Mouse (Mus musculus) midbrain, embryonic 11.5 days (tissue): Measurements from ENCODE around the gene Zmym6. TPM values are rescaled to one million over a fixed set of nuclear protein-coding genes. Genes with fewer than 3 reads are reported as not detected.
"Not testable (repeated sequence)": the region's sequence is repeated elsewhere in the genome, so short reads cannot be mapped to it uniquely, and the experiment has no call there.

ENCODE experiments used
- ATAC-seq: fragments of 200-750 bp; cut with Nextera tagmentation; 2 replicates; pipeline ENCODE4 v1.8.0; 2017; ENCODE audit warnings: moderate TSS enrichment, moderate library complexity; ENCODE audit not compliant: low FRiP score
- DNase-seq: peaks from one replicate; pipeline ENCODE4 v3.0.0; 2015; ENCODE audit warnings: low spot score; ENCODE audit errors: missing footprints
- H3K27ac ChIP-seq: fragments of 300-500 bp; sonication (generic); 2 replicates; pipeline ENCODE4 v1.5.1; 2014; ENCODE audit warnings: low read depth, low read length
- H3K27me3 ChIP-seq: fragments of 300-500 bp; sonication (generic); 2 replicates; pipeline ENCODE4 v1.6.1; 2014; ENCODE audit warnings: mild to moderate bottlenecking, low read length, moderate library complexity, mixed read lengths; ENCODE audit not compliant: control insufficient read depth, insufficient read depth
- H3K36me3 ChIP-seq: fragments of 300-500 bp; sonication (generic); 2 replicates; pipeline ENCODE4 v1.6.1; 2014; ENCODE audit warnings: mild to moderate bottlenecking, low read length, moderate library complexity, mixed read lengths; ENCODE audit not compliant: control insufficient read depth, insufficient read depth
- H3K4me1 ChIP-seq: fragments of 300-500 bp; sonication (generic); 2 replicates; pipeline ENCODE4 v1.6.1; 2014; ENCODE audit warnings: low read length; ENCODE audit not compliant: control insufficient read depth, insufficient read depth
- H3K4me2 ChIP-seq: fragments of 300-500 bp; sonication (generic); 2 replicates; pipeline ENCODE4 v1.6.1; 2014; ENCODE audit warnings: mild to moderate bottlenecking, moderate library complexity
- H3K4me3 ChIP-seq: fragments of 300-500 bp; sonication (generic); 2 replicates; pipeline ENCODE4 v1.5.1; 2014; ENCODE audit warnings: low read depth, low read length
- H3K9ac ChIP-seq: fragments of 300-500 bp; sonication (generic); 2 replicates; pipeline ENCODE4 v1.6.1; 2014; ENCODE audit warnings: low read length
- H3K9me3 ChIP-seq: fragments of 300-500 bp; sonication (generic); 2 replicates; pipeline ENCODE4 v1.6.1; 2016; ENCODE audit warnings: low read length; ENCODE audit not compliant: control insufficient read depth
- WGBS: fragments of 180-500 bp; shearing (Covaris S2); extraction: QIAGEN DNeasy Blood & Tissue Kit; methylation state at CpG from one replicate; pipeline ENCODE4 v1.1.7; 2014; 5-methylcytosine and 5-hydroxymethylcytosine counted together
- polyA plus RNA-seq: library from polyadenylated mRNA; unstranded; fragments of >200 nt; fragmentation: Nextera tagmentation; extraction: Ambion mirVana; gene quantifications from 2 replicates; pipeline ENCODE4 v1.2.1, GENCODE M21; 2014

The Zmym6 gene
- polyA plus RNA-seq, 1 experiment from 2014 or later = 26.7 TPM

GRCm38 (mm10) chr4:127099552-127099951 is 22.4 kb downstream of the Zmym6 start:
- not testable (repeated sequence) for DNase-seq, H3K9me3 ChIP-seq, H3K36me3 ChIP-seq, ATAC-seq, H3K27me3 ChIP-seq, H3K4me1 ChIP-seq, H3K9ac ChIP-seq, H3K4me2 ChIP-seq, H3K27ac ChIP-seq, H3K4me3 ChIP-seq
- 94% methylated on average over 1 of the region's 2 CpGs for WGBS

- H3K36me3 ChIP-seq = no peaks in the 10 kb centered on the region
- no peak overlapping the region for H3K4me2 ChIP-seq
- no peaks in the 10 kb centered on the region for H3K4me1 ChIP-seq
- ATAC-seq (no peak), DNase-seq (no peak)
- H3K4me3 ChIP-seq = no peak overlapping the region
- H3K9me3 ChIP-seq = no peaks in the 10 kb centered on the region
- WGBS = 93% methylated on average over 4 of the region's 4 CpGs
- H3K27ac ChIP-seq = no peak overlapping the region
- H3K9ac ChIP-seq = no peak overlapping the region
- H3K27me3 ChIP-seq = no peaks in the 10 kb centered on the region
Observed at GRCm38 (mm10) chr4:127107566-127107965, 30.4 kb downstream of the Zmym6 start.

GRCm38 (mm10) chr4:127110570-127110969 is 33.4 kb downstream of the Zmym6 start:
- 78% methylated on average over 4 of the region's 4 CpGs for WGBS
- ATAC-seq (no peak), DNase-seq (no peak)
- no peaks in the 10 kb centered on the region for H3K4me1 ChIP-seq
- H3K4me2 ChIP-seq = no peak overlapping the region
- H3K9ac ChIP-seq = no peak overlapping the region
- H3K36me3 ChIP-seq = no peaks in the 10 kb centered on the region
- no peaks in the 10 kb centered on the region for H3K9me3 ChIP-seq
- H3K27me3 ChIP-seq = no peaks in the 10 kb centered on the region
- no peak overlapping the region for H3K27ac ChIP-seq
- no peak overlapping the region for H3K4me3 ChIP-seq

- WGBS = 96% methylated on average over 5 of the region's 5 CpGs
- Histone ChIP-seq H3K4me3 (no peak within 1 kb of the TSS), H3K9me3 (no peaks in the 10 kb centered on the region), H3K27me3 (no peaks in the 10 kb centered on the region), H3K4me1 (no peaks in the 10 kb centered on the region; the same call in 1 of the 2 replicates), H3K9ac (no peak within 1 kb of the TSS), H3K4me2 (no peak within 1 kb of the TSS), H3K36me3 (no peaks in the 10 kb centered on the region), H3K27ac (no peak within 1 kb of the TSS)
- DNase-seq = no peak
- no peak for ATAC-seq
Observed at GRCm38 (mm10) chr4:127123391-127123790, 46.2 kb downstream of the Zmym6 start, which contains the start of gene Tmem35b. TSS of gene Tmem35b (plus strand) at chr4:127123691.

- H3K4me2 ChIP-seq = no peak overlapping the region
- WGBS = 100% methylated on average over 1 of the region's 1 CpGs
- no peak overlapping the region for H3K27ac ChIP-seq
- H3K4me3 ChIP-seq = no peak overlapping the region
- H3K9ac ChIP-seq = no peak overlapping the region
- no peaks in the 10 kb centered on the region for H3K9me3 ChIP-seq
- no peak for DNase-seq
- ATAC-seq = no peak
- no peaks in the 10 kb centered on the region for H3K27me3 ChIP-seq
- no peaks in the 10 kb centered on the region for H3K36me3 ChIP-seq
- H3K4me1 ChIP-seq = no peaks in the 10 kb centered on the region; the same call in 1 of the 2 replicates
Observed at GRCm38 (mm10) chr4:127124331-127124730, 47.1 kb downstream of the Zmym6 start.

GRCm38 (mm10) chr4:127125834-127126463 is 48.8 kb downstream of the Zmym6 start:
- Histone ChIP-seq H3K4me2 (peak overlapping the region; percentile 75), H3K27me3 (no peaks in the 10 kb centered on the region), H3K9ac (peak overlapping the region; percentile 73), H3K27ac (no peak overlapping the region), H3K4me3 (peak overlapping the region; percentile 59), H3K9me3 (no peaks in the 10 kb centered on the region), H3K36me3 (no peaks in the 10 kb centered on the region), H3K4me1 (no peaks in the 10 kb centered on the region; the same call in 1 of the 2 replicates)
- WGBS = 2% methylated on average over 35 of the region's 35 CpGs
- ATAC-seq (peak; percentile 97), DNase-seq (peak; percentile 98)

- no peaks in the 10 kb centered on the region for H3K27me3 ChIP-seq
- no peak overlapping the region for H3K4me3 ChIP-seq
- H3K4me2 ChIP-seq = no peak overlapping the region
- 40% methylated on average over 1 of the region's 1 CpGs for WGBS
- DNase-seq (no peak), ATAC-seq (no peak)
- no peaks in the 10 kb centered on the region for H3K9me3 ChIP-seq
- H3K4me1 ChIP-seq = peaks cover 4% of the 10 kb centered on the region; the same call in 1 of the 2 replicates
- H3K36me3 ChIP-seq = no peaks in the 10 kb centered on the region
- H3K27ac ChIP-seq = no peak overlapping the region
- no peak overlapping the region for H3K9ac ChIP-seq
Observed at GRCm38 (mm10) chr4:127134687-127135086, 57.5 kb downstream of the Zmym6 start.

GRCm38 (mm10) chr4:127137591-127137990 is 60.4 kb downstream of the Zmym6 start:
- no peak overlapping the region for H3K4me3 ChIP-seq
- H3K9me3 ChIP-seq = no peaks in the 10 kb centered on the region
- no peak for DNase-seq
- H3K4me1 ChIP-seq = peaks cover 4% of the 10 kb centered on the region; the same call in 1 of the 2 replicates
- H3K4me2 ChIP-seq = no peak overlapping the region
- WGBS = 79% methylated on average over 5 of the region's 5 CpGs
- no peak for ATAC-seq
- H3K27ac ChIP-seq = no peak overlapping the region
- H3K9ac ChIP-seq = no peak overlapping the region
- no peaks in the 10 kb centered on the region for H3K27me3 ChIP-seq
- no peaks in the 10 kb centered on the region for H3K36me3 ChIP-seq

- no peak overlapping the region for H3K4me3 ChIP-seq
- no peak overlapping the region for H3K9ac ChIP-seq
- H3K27ac ChIP-seq = no peak overlapping the region
- H3K4me2 ChIP-seq = no peak overlapping the region
- H3K27me3 ChIP-seq = no peaks in the 10 kb centered on the region
- DNase-seq (peak; percentile 84), ATAC-seq (no peak)
- H3K4me1 ChIP-seq = peaks cover 4% of the 10 kb centered on the region; the same call in 1 of the 2 replicates
- 41% methylated on average over 6 of the region's 6 CpGs for WGBS
- no peaks in the 10 kb centered on the region for H3K36me3 ChIP-seq
- H3K9me3 ChIP-seq = no peaks in the 10 kb centered on the region
Observed at GRCm38 (mm10) chr4:127138486-127138885, 61.3 kb downstream of the Zmym6 start.
